Comparison of ENCODE assay signal across 14 mouse cellular contexts in the genomic region with DNA sequence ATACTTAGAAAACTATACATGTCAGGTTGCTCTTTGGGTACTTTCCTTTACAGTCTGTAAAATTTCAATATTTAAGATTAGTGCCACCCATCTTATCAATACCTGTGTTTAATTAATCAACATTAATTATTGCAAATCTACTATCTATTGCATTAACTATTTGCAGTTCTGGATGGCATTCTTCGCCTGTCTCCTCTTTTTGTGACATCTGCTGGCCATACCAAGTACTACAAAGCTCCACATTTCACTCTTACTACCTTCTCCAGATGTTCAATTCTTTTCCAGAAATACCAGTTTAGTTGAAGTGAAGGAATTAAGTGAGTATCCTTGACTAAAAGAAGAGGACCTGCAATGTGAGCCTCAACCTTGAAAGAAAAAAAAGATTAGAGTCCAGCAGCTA. TPM values are rescaled to one million over a fixed set of nuclear protein-coding genes. Genes with fewer than 3 reads are reported as not detected.
DNase-seq lines count a peak whose midpoint lies in the region; ATAC-seq lines count a peak whose summit lies in the region.
"Had no signal": no experiment of that assay in that cellular context is flagged by ENCODE, and none has a peak within 500 bp of the region (broad histone marks: within the 10 kb centered on the region; RNA-seq: fewer than 3 reads in every experiment).

No protein-coding gene starts in this region.

- no peak overlapping the region for H3K4me2 ChIP-seq in hindbrain, embryonic 11.5 days (replicated peaks; ENCODE audit: low read depth, low read length)
- H3K4me2 ChIP-seq in hindbrain, embryonic 16.5 days (ENCODE audit: low read length): no peak overlapping the region
- H3K4me2 ChIP-seq in midbrain, embryonic 14.5 days (ENCODE audit: low read length): no peak overlapping the region
- H3K4me2 ChIP-seq: liver, embryonic 11.5 days had no signal

- WGBS in hindbrain, embryonic 11.5 days: 38% methylated on average over 1 of the region's 1 CpGs
- 50% methylated on average over 1 of the region's 1 CpGs for WGBS in hindbrain, embryonic 16.5 days
- 27% methylated on average over 1 of the region's 1 CpGs for WGBS in midbrain, embryonic 14.5 days
- WGBS in midbrain, embryonic 10.5 days: 38% methylated on average over 1 of the region's 1 CpGs

- H3K27me3 ChIP-seq in hindbrain, embryonic 11.5 days (ENCODE audit: control insufficient read depth, insufficient read depth, low read length): no peaks in the 10 kb centered on the region
- H3K27me3 ChIP-seq in hindbrain, embryonic 16.5 days (replicated peaks; ENCODE audit: control insufficient read depth, insufficient read depth, low read length): no peaks in the 10 kb centered on the region
- no peaks in the 10 kb centered on the region for H3K27me3 ChIP-seq in midbrain, embryonic 14.5 days (ENCODE audit: control insufficient read depth, insufficient read depth, low read length)
- H3K27me3 ChIP-seq in midbrain, embryonic 10.5 days (ENCODE audit: low read depth, poor library complexity, severe bottlenecking): 0 out of 2 replicates have a peak, but pooled peaks cover 5% of the 10 kb centered on the region

- no peak overlapping the region for H3K27ac ChIP-seq in hindbrain, embryonic 11.5 days (ENCODE audit: low read depth, low read length)
- H3K27ac ChIP-seq in hindbrain, embryonic 16.5 days (ENCODE audit: low read depth, low read length): no peak overlapping the region
- no peak overlapping the region for H3K27ac ChIP-seq in midbrain, embryonic 14.5 days (replicated peaks; ENCODE audit: low read depth, low read length)
- no peak overlapping the region for H3K27ac ChIP-seq in midbrain, embryonic 10.5 days (replicated peaks)

- no peak overlapping the region for H3K4me3 ChIP-seq in hindbrain, embryonic 11.5 days (ENCODE audit: low read depth, low read length)
- no peak overlapping the region for H3K4me3 ChIP-seq in hindbrain, embryonic 16.5 days (ENCODE audit: low read length)
- H3K4me3 ChIP-seq in midbrain, embryonic 14.5 days (replicated peaks; ENCODE audit: low read depth, low read length): no peak overlapping the region
- H3K4me3 ChIP-seq in midbrain, embryonic 10.5 days: no peak overlapping the region
- H3K4me3 ChIP-seq: megakaryocyte, embryonic 14.5 days had no signal

- peak; percentile 49 for DNase-seq in cerebellum, adult 9-10 months
- DNase-seq in cerebellum, postnatal 4 days (ENCODE audit: low spot score in 2 of 2): no peak
- peak; percentile 20 for DNase-seq in hindbrain, embryonic 11.5 days (ENCODE audit: low spot score)
- DNase-seq in midbrain, embryonic 14.5 days: peak; percentile 61
- DNase-seq in midbrain, embryonic 10.5 days (ENCODE audit: low spot score): no peak
- DNase-seq in retina, embryonic 14.5 days (ENCODE audit: low spot score): peak; percentile 54
- DNase-seq in adrenal gland, adult (ENCODE audit: inconsistent age in 2 of 2, low spot score in 1 of 2): no peak
- DNase-seq: adrenal gland, postnatal 36 days; cerebellum, adult 11-12 months; kidney, adult 8-10 months; spleen, adult 18-20 months had no signal

- no peak overlapping the region for H3K9ac ChIP-seq in hindbrain, embryonic 11.5 days (ENCODE audit: low read depth, low read length)
- H3K9ac ChIP-seq in hindbrain, embryonic 16.5 days (ENCODE audit: low read depth, low read length): no peak overlapping the region
- no peak overlapping the region for H3K9ac ChIP-seq in midbrain, embryonic 14.5 days (replicated peaks; ENCODE audit: low read length)

- no peak for ATAC-seq in hindbrain, embryonic 11.5 days (ENCODE audit: low FRiP score)
- ATAC-seq in hindbrain, embryonic 16.5 days: no peak
- no peak for ATAC-seq in midbrain, embryonic 14.5 days (ENCODE audit: low FRiP score, low TSS enrichment)

- no peaks in the 10 kb centered on the region for H3K4me1 ChIP-seq in hindbrain, embryonic 11.5 days (replicated peaks; ENCODE audit: control insufficient read depth, insufficient read depth, low read length)
- H3K4me1 ChIP-seq in hindbrain, embryonic 16.5 days (ENCODE audit: control insufficient read depth, insufficient read depth, low read depth, low read length): no peaks in the 10 kb centered on the region; the same call in none of the 2 replicates
- H3K4me1 ChIP-seq in midbrain, embryonic 14.5 days (ENCODE audit: control insufficient read depth, insufficient read depth, low read length): peaks cover 15% of the 10 kb centered on the region
- peaks cover 43% of the 10 kb centered on the region for H3K4me1 ChIP-seq in midbrain, embryonic 10.5 days
- H3K4me1 ChIP-seq: megakaryocyte, embryonic 14.5 days had no signal

- H3K36me3 ChIP-seq in hindbrain, embryonic 11.5 days (ENCODE audit: control insufficient read depth, insufficient read depth, low read length): no peaks in the 10 kb centered on the region
- H3K36me3 ChIP-seq in hindbrain, embryonic 16.5 days (ENCODE audit: control insufficient read depth, insufficient read depth, low read length): no peaks in the 10 kb centered on the region
- H3K36me3 ChIP-seq in midbrain, embryonic 14.5 days (ENCODE audit: control insufficient read depth, insufficient read depth, low read length): no peaks in the 10 kb centered on the region
- no peaks in the 10 kb centered on the region for H3K36me3 ChIP-seq in midbrain, embryonic 10.5 days

- H3K9me3 ChIP-seq in hindbrain, embryonic 11.5 days (ENCODE audit: control insufficient read depth, low read length): no peaks in the 10 kb centered on the region
- H3K9me3 ChIP-seq in hindbrain, embryonic 16.5 days (ENCODE audit: control insufficient read depth, low read length): no peaks in the 10 kb centered on the region
- no peaks in the 10 kb centered on the region for H3K9me3 ChIP-seq in midbrain, embryonic 14.5 days (ENCODE audit: control insufficient read depth, low read length)
- no peaks in the 10 kb centered on the region for H3K9me3 ChIP-seq in midbrain, embryonic 10.5 days (replicated peaks)
- H3K9me3 ChIP-seq: megakaryocyte, embryonic 14.5 days had no signal

RNA-seq across cellular contexts. Expression of gene Lrrc4c, which starts 1.4 kb away (rescaled TPM):
- polyA plus RNA-seq in hindbrain, embryonic 11.5 days (2014; fragmentation: Nextera tagmentation; extraction: Ambion mirVana): 4.5 and 4.9 TPM in 2 replicates
- 41.0 and 42.5 TPM in 2 replicates for polyA plus RNA-seq in hindbrain, embryonic 16.5 days (2015; fragmentation: Nextera tagmentation; extraction: Ambion mirVana)
- 29.9 and 31.3 TPM in 2 replicates for polyA plus RNA-seq in midbrain, embryonic 14.5 days (2014; fragmentation: Nextera tagmentation; extraction: Ambion mirVana)
- polyA plus RNA-seq in midbrain, embryonic 10.5 days (2016; fragmentation: Nextera tagmentation; extraction: Ambion mirVana): 1.0 and 2.0 TPM in 2 replicates

Comparison
In these comparisons a context has a peak if more than half of its experiments do, and no peak if none do; other contexts are left out.
1. DNase-seq: peak in cerebellum, adult 9-10 months (single experiment), hindbrain, embryonic 11.5 days (single experiment), midbrain, embryonic 14.5 days (single experiment) and retina, embryonic 14.5 days (single experiment); none in cerebellum, postnatal 4 days (0 of 2), midbrain, embryonic 10.5 days (single experiment) and adrenal gland, adult (0 of 2).